11 mouse cellular contexts compared by ENCODE assay signal in the genomic region with DNA sequence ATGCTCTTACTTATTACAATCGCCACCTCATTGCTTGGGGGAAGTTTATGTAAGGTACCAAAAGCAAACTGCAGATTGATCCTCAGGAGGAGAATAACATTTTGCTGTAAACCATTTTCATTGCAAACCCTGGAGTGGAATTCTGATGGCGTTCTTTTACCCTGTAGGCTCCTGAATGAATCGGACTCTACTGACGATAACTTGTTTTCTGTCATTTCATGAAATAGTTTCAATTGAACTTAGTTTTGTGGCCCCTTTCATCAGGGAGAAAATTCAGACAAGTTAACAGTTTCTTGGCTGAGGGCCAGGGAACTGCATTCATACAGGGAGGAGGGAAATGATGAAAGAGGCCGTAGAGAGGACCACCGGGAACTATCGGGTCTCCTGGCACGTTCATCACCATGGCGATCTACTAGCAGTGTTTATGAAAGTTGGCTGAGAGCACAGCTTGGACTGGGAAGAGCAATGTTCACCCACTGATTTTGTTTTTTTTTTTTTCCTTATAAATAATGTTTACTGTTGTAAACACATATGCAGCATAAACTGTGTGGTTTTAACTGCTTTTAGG.
DNase-seq lines count a peak whose midpoint lies in the region; ATAC-seq lines count a peak whose summit lies in the region.
"Had no signal": no experiment of that assay in that cellular context is flagged by ENCODE, and none has a peak within 500 bp of the region (broad histone marks: within the 10 kb centered on the region; RNA-seq: fewer than 3 reads in every experiment).

No protein-coding gene starts in this region.

- no peaks in the 10 kb centered on the region for H3K9me3 ChIP-seq in embryonic facial prominence, embryonic 14.5 days (ENCODE audit: control insufficient read depth, low read length)
- H3K9me3 ChIP-seq in limb, embryonic 10.5 days (replicated peaks), result no peaks in the 10 kb centered on the region
- H3K9me3 ChIP-seq: stomach, embryonic 15.5 days had no signal

- H3K27me3 ChIP-seq in embryonic facial prominence, embryonic 14.5 days (replicated peaks; ENCODE audit: control insufficient read depth, insufficient read depth, low read length), result no peaks in the 10 kb centered on the region
- no peaks in the 10 kb centered on the region for H3K27me3 ChIP-seq in limb, embryonic 10.5 days (ENCODE audit: low read depth, poor library complexity, severe bottlenecking)
- H3K27me3 ChIP-seq: stomach, embryonic 15.5 days had no signal

- peak; percentile 75 for ATAC-seq in embryonic facial prominence, embryonic 14.5 days (ENCODE audit: low read depth)
- ATAC-seq in frontal cortex, adult (ENCODE audit: low TSS enrichment), result no peak

- intact Hi-C loops in heart, postnatal 25 days (cut with DNase I), result loop anchor here (10.0 kb wide), 1 partner anchor 160 kb away; no protein-coding TSS in a partner anchor

- peaks cover 4% of the 10 kb centered on the region; the same call in 1 of the 2 replicates for H3K4me1 ChIP-seq in embryonic facial prominence, embryonic 14.5 days (ENCODE audit: control insufficient read depth, insufficient read depth, low read length)
- peaks cover 3% of the 10 kb centered on the region; the same call in 1 of the 2 replicates for H3K4me1 ChIP-seq in limb, embryonic 10.5 days
- H3K4me1 ChIP-seq: stomach, embryonic 15.5 days had no signal

- peak; percentile 8 for DNase-seq in heart, postnatal 4 days
- no peak for DNase-seq in heart, postnatal 25 days (ENCODE audit: low spot score)
- DNase-seq in 416B (ENCODE audit: low read depth), result peak; percentile 16
- DNase-seq in embryonic facial prominence, embryonic 14.5 days (ENCODE audit: low spot score), result peak; percentile 82
- peak; percentile 35 for DNase-seq in limb, embryonic 10.5 days (ENCODE audit: low spot score)
- no peak for DNase-seq in right cerebral cortex, adult 2 months (ENCODE audit: low spot score in 2 of 2)
- no peak for DNase-seq in thymus, postnatal 10 days (ENCODE audit: low spot score in 2 of 2)
- DNase-seq: adrenal gland, postnatal 10 days had no signal

- WGBS in embryonic facial prominence, embryonic 14.5 days, result 17% methylated on average over 9 of the region's 9 CpGs
- 70% methylated on average over 9 of the region's 9 CpGs for WGBS in limb, embryonic 10.5 days

- no peaks in the 10 kb centered on the region for H3K36me3 ChIP-seq in embryonic facial prominence, embryonic 14.5 days (ENCODE audit: control insufficient read depth, insufficient read depth, low read length)
- no peaks in the 10 kb centered on the region for H3K36me3 ChIP-seq in limb, embryonic 10.5 days
- H3K36me3 ChIP-seq: stomach, embryonic 15.5 days had no signal

- H3K4me2 ChIP-seq in embryonic facial prominence, embryonic 14.5 days (ENCODE audit: low read depth, low read length), result peak overlapping the region; percentile 33; the same call in 1 of the 2 replicates
- H3K4me2 ChIP-seq: liver, embryonic 11.5 days; stomach, embryonic 15.5 days had no signal

- no peak overlapping the region for H3K9ac ChIP-seq in embryonic facial prominence, embryonic 14.5 days (ENCODE audit: low read depth, low read length)
- H3K9ac ChIP-seq: stomach, embryonic 15.5 days had no signal

- H3K27ac ChIP-seq in embryonic facial prominence, embryonic 14.5 days (replicated peaks; ENCODE audit: low read depth, low read length), result no peak overlapping the region
- H3K27ac ChIP-seq in limb, embryonic 10.5 days, result no peak overlapping the region
- H3K27ac ChIP-seq: stomach, embryonic 15.5 days had no signal

- H3K4me3 ChIP-seq in embryonic facial prominence, embryonic 14.5 days (ENCODE audit: low read depth, low read length), result no peak overlapping the region
- H3K4me3 ChIP-seq in limb, embryonic 10.5 days, result no peak overlapping the region
- H3K4me3 ChIP-seq: stomach, embryonic 15.5 days had no signal

Comparison
In these comparisons a context has a peak if more than half of its experiments do, and no peak if none do; other contexts are left out.
1. DNase-seq: peak in heart, postnatal 4 days (single experiment), 416B (single experiment), embryonic facial prominence, embryonic 14.5 days (single experiment) and limb, embryonic 10.5 days (single experiment); none in heart, postnatal 25 days (single experiment), right cerebral cortex, adult 2 months (0 of 2) and thymus, postnatal 10 days (0 of 2).